14 mouse cellular contexts compared by ENCODE assay signal in the genomic region with DNA sequence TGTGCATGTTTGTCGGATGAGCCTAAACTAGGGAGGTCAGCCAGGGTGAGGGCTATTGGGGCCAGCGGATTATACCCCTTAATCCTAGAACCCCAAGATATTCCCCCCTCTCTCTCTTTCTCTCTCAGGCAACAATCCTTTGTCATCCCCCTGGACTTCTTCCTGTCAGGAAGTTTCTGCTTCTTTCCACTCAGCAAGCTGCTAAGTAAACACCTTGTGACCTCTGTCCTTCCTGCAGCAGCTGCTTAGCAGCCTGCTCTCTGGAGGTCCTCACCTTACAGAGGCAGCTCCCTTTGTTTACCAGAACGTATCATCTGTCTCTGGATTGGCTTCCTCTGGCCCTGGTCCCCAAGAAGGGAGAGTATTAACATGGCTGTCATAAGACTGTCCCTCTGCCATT. TPM values are rescaled to one million over a fixed set of nuclear protein-coding genes. Genes with fewer than 3 reads are reported as not detected.
DNase-seq lines count a peak whose midpoint lies in the region; ATAC-seq lines count a peak whose summit lies in the region.
"Had no signal": no experiment of that assay in that cellular context is flagged by ENCODE, and none has a peak within 500 bp of the region (broad histone marks: within the 10 kb centered on the region; RNA-seq: fewer than 3 reads in every experiment).

No protein-coding gene starts in this region.

- H3K9ac ChIP-seq in heart, embryonic 16.5 days (ENCODE audit: low read length) = no peak overlapping the region
- no peak overlapping the region for H3K9ac ChIP-seq in midbrain, embryonic 11.5 days (ENCODE audit: low read length)
- H3K9ac ChIP-seq in midbrain, embryonic 15.5 days = no peak overlapping the region
- no peak overlapping the region for H3K9ac ChIP-seq in intestine, embryonic 14.5 days (ENCODE audit: low read length)
- H3K9ac ChIP-seq: lung, embryonic 15.5 days; neural tube, embryonic 13.5 days had no signal

- no peak overlapping the region for H3K4me2 ChIP-seq in heart, embryonic 16.5 days (ENCODE audit: low read depth, low read length)
- H3K4me2 ChIP-seq in midbrain, embryonic 11.5 days = no peak overlapping the region
- no peak overlapping the region for H3K4me2 ChIP-seq in midbrain, embryonic 15.5 days
- H3K4me2 ChIP-seq in intestine, embryonic 14.5 days (ENCODE audit: low read length) = 0 out of 2 replicates have a peak overlapping the region, but pooled peaks have one; percentile 12
- H3K4me2 ChIP-seq: lung, embryonic 15.5 days; neural tube, embryonic 13.5 days had no signal

- 48% methylated on average over 3 of the region's 3 CpGs for WGBS in heart, embryonic 16.5 days
- 26% methylated on average over 3 of the region's 3 CpGs for WGBS in midbrain, embryonic 11.5 days
- WGBS in midbrain, embryonic 15.5 days = 33% methylated on average over 3 of the region's 3 CpGs
- 7% methylated on average over 3 of the region's 3 CpGs for WGBS in intestine, embryonic 14.5 days

- peak overlapping the region; percentile 19 for H3K27ac ChIP-seq in heart, embryonic 16.5 days (ENCODE audit: low read length)
- H3K27ac ChIP-seq in midbrain, embryonic 11.5 days (ENCODE audit: low read depth, low read length) = no peak overlapping the region
- no peak overlapping the region for H3K27ac ChIP-seq in midbrain, embryonic 15.5 days
- peak overlapping the region; percentile 48 for H3K27ac ChIP-seq in intestine, embryonic 14.5 days (ENCODE audit: low read depth)
- H3K27ac ChIP-seq: hindbrain, postnatal 0 days; neural tube, embryonic 13.5 days had no signal

- H3K27me3 ChIP-seq in heart, embryonic 16.5 days (ENCODE audit: control insufficient read depth, insufficient read depth, low read length) = no peaks in the 10 kb centered on the region
- H3K27me3 ChIP-seq in midbrain, embryonic 11.5 days (ENCODE audit: control insufficient read depth, insufficient read depth, low read length) = no peaks in the 10 kb centered on the region
- no peaks in the 10 kb centered on the region for H3K27me3 ChIP-seq in midbrain, embryonic 15.5 days (replicated peaks)
- H3K27me3 ChIP-seq in intestine, embryonic 14.5 days (replicated peaks; ENCODE audit: control insufficient read depth, insufficient read depth, low read length) = no peaks in the 10 kb centered on the region
- H3K27me3 ChIP-seq: lung, embryonic 15.5 days; neural tube, embryonic 13.5 days had no signal

- no peak for DNase-seq in heart, adult 9 months (ENCODE audit: low spot score in 2 of 2)
- DNase-seq in midbrain, embryonic 11.5 days (ENCODE audit: low spot score, missing footprints) = no peak
- DNase-seq in intestine, embryonic 14.5 days (ENCODE audit: low spot score) = peak; percentile 55
- no peak for DNase-seq in layer of hippocampus, adult 9-11 months
- DNase-seq: adrenal gland, postnatal 14 days; gastrocnemius, postnatal 14 days had no signal

- H3K9me3 ChIP-seq in heart, embryonic 16.5 days (replicated peaks; ENCODE audit: control insufficient read depth, low read length) = no peaks in the 10 kb centered on the region
- no peaks in the 10 kb centered on the region for H3K9me3 ChIP-seq in midbrain, embryonic 11.5 days (ENCODE audit: control insufficient read depth, low read length)
- H3K9me3 ChIP-seq in midbrain, embryonic 15.5 days = no peaks in the 10 kb centered on the region
- no peaks in the 10 kb centered on the region for H3K9me3 ChIP-seq in intestine, embryonic 14.5 days (ENCODE audit: control insufficient read depth, low read length)
- H3K9me3 ChIP-seq: lung, embryonic 15.5 days; neural tube, embryonic 13.5 days had no signal

- H3K4me3 ChIP-seq in heart, embryonic 16.5 days (ENCODE audit: low read length) = no peak overlapping the region
- no peak overlapping the region for H3K4me3 ChIP-seq in midbrain, embryonic 11.5 days (ENCODE audit: low read depth, low read length)
- H3K4me3 ChIP-seq in midbrain, embryonic 15.5 days = no peak overlapping the region
- no peak overlapping the region for H3K4me3 ChIP-seq in intestine, embryonic 14.5 days (ENCODE audit: low read depth, low read length)
- H3K4me3 ChIP-seq: lung, embryonic 15.5 days; neural tube, embryonic 13.5 days had no signal

- H3K4me1 ChIP-seq in heart, embryonic 16.5 days (ENCODE audit: control insufficient read depth, insufficient read depth, low read length) = peaks cover 10% of the 10 kb centered on the region; the same call in 1 of the 2 replicates
- H3K4me1 ChIP-seq in midbrain, embryonic 11.5 days (ENCODE audit: control insufficient read depth, insufficient read depth, low read length) = peaks cover 3% of the 10 kb centered on the region; the same call in 1 of the 2 replicates
- no peaks in the 10 kb centered on the region for H3K4me1 ChIP-seq in midbrain, embryonic 15.5 days
- H3K4me1 ChIP-seq in intestine, embryonic 14.5 days (replicated peaks; ENCODE audit: control insufficient read depth, insufficient read depth, low read length) = peaks cover 21% of the 10 kb centered on the region

- no peaks in the 10 kb centered on the region for H3K36me3 ChIP-seq in heart, embryonic 16.5 days (ENCODE audit: control insufficient read depth, insufficient read depth)
- H3K36me3 ChIP-seq in midbrain, embryonic 11.5 days (ENCODE audit: control insufficient read depth, insufficient read depth, low read length) = no peaks in the 10 kb centered on the region
- no peaks in the 10 kb centered on the region for H3K36me3 ChIP-seq in midbrain, embryonic 15.5 days (replicated peaks)
- H3K36me3 ChIP-seq in intestine, embryonic 14.5 days (ENCODE audit: control insufficient read depth, insufficient read depth, low read length) = no peaks in the 10 kb centered on the region
- H3K36me3 ChIP-seq: lung, embryonic 15.5 days; neural tube, embryonic 13.5 days had no signal

- no peak; the same call in 1 of the 2 replicates for ATAC-seq in heart, embryonic 16.5 days (replicated peaks; ENCODE audit: extremely low read depth, insufficient read depth, low FRiP score)
- peak; percentile 40; the same call in 1 of the 2 replicates for ATAC-seq in midbrain, embryonic 11.5 days (ENCODE audit: low FRiP score)
- ATAC-seq in midbrain, embryonic 15.5 days (replicated peaks) = no peak
- ATAC-seq in intestine, embryonic 14.5 days (replicated peaks; ENCODE audit: low FRiP score, low TSS enrichment, low read depth) = peak; percentile 45
- no peak for ATAC-seq in activated CD4-positive, CD25-positive, alpha-beta regulatory T cell, adult 4 months
- ATAC-seq: forebrain, embryonic 14.5 days; hindbrain, postnatal 0 days; midbrain, embryonic 16.5 days had no signal

RNA-seq across cellular contexts. Expression of a gene that starts 10.3 kb away (rescaled TPM):
- 12.8 and 13.3 TPM in 2 replicates for polyA plus RNA-seq in heart, embryonic 16.5 days (2015; fragmentation: Nextera tagmentation; extraction: Ambion mirVana)
- polyA plus RNA-seq in midbrain, embryonic 11.5 days (2014; fragmentation: Nextera tagmentation; extraction: Ambion mirVana) = 32.1 and 35.9 TPM in 2 replicates
- 47.1 and 48.3 TPM in 2 replicates for polyA plus RNA-seq in midbrain, embryonic 15.5 days (2015; fragmentation: Nextera tagmentation; extraction: Ambion mirVana)
- 21.2 and 23.0 TPM in 2 replicates for polyA plus RNA-seq in intestine, embryonic 14.5 days (2014; fragmentation: Nextera tagmentation; extraction: Ambion mirVana)
- 1 to 10 TPM; 2.0 to 3.0 TPM for polyA plus RNA-seq in activated CD4-positive, CD25-positive, alpha-beta regulatory T cell, adult 4 months (2017; shearing (Covaris generic))

Comparison
In these comparisons a context has a peak if more than half of its experiments do, and no peak if none do; other contexts are left out.
1. ATAC-seq: peak in midbrain, embryonic 11.5 days (single experiment) and intestine, embryonic 14.5 days (single experiment); none in heart, embryonic 16.5 days (single experiment), midbrain, embryonic 15.5 days (single experiment) and activated CD4-positive, CD25-positive, alpha-beta regulatory T cell, adult 4 months (single experiment).
2. H3K27ac ChIP-seq: peak in heart, embryonic 16.5 days (single experiment) and intestine, embryonic 14.5 days (single experiment); none in midbrain, embryonic 11.5 days (single experiment) and midbrain, embryonic 15.5 days (single experiment).